In the genomic region with DNA sequence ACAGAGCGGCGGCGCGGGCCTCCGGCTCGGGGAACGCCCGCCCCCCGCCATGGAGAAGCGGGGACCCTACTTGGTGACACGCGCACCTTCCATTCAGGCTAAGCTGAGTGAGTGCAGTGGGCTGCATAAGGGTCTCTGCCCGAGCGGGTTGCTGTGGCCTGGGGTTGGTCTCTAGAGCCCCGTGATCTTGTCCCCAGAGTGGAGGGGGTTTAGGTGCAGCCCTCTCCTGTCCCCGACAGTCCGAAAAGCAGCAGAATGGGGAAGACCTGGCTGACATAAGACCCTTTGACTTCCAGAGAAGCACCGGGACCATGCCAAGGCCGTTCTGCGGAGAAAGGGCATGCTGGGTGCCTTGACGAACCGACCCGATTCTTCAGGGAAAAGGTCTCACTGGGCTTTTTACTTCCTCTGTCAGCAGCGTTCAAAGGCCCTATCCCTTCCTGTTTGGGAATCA, we compare ENCODE assay signal across 8 mouse cellular contexts. TPM values are rescaled to one million over a fixed set of nuclear protein-coding genes. Genes with fewer than 3 reads are reported as not detected.
A peak's percentile ranks its signal among the peaks of the same experiment; 100 is the strongest.
DNase-seq lines count a peak whose midpoint lies in the region; ATAC-seq lines count a peak whose summit lies in the region.

No protein-coding gene starts in this region.

- peaks cover 65% of the 10 kb centered on the region for H3K36me3 ChIP-seq in kidney, embryonic 15.5 days
- peaks cover 52% of the 10 kb centered on the region for H3K36me3 ChIP-seq in forebrain, embryonic 15.5 days
- peaks cover 49% of the 10 kb centered on the region for H3K36me3 ChIP-seq in liver, embryonic 13.5 days

- ATAC-seq in kidney, embryonic 15.5 days (replicated peaks; ENCODE audit: low FRiP score) = peak; percentile 76
- peak; percentile 85; the same call in 1 of the 2 replicates for ATAC-seq in forebrain, embryonic 15.5 days (replicated peaks)
- peak; percentile 55 for ATAC-seq in liver, embryonic 13.5 days (ENCODE audit: low read depth)

- H3K4me3 ChIP-seq in kidney, embryonic 15.5 days (replicated peaks) = peak overlapping the region; percentile 76
- peak overlapping the region; percentile 69 for H3K4me3 ChIP-seq in forebrain, embryonic 15.5 days
- peak overlapping the region; percentile 91 for H3K4me3 ChIP-seq in liver, embryonic 13.5 days (replicated peaks)

- no peak for DNase-seq in kidney, adult 8-10 months
- peak; percentile 53 for DNase-seq in R1 (ENCODE audit: low read depth, low spot score)
- no peak for DNase-seq in liver, embryonic 13.5 days
- peak; percentile 56 for DNase-seq in testis, postnatal 10 days (ENCODE audit: low spot score)
- no peak for DNase-seq in yolk sac, embryonic 10.5 days (ENCODE audit: low spot score)
- DNase-seq in left cerebral cortex, adult 18-20 months (ENCODE audit: low spot score in 2 of 2) = no peak

- no peaks in the 10 kb centered on the region for H3K27me3 ChIP-seq in kidney, embryonic 15.5 days
- no peaks in the 10 kb centered on the region for H3K27me3 ChIP-seq in forebrain, embryonic 15.5 days
- H3K27me3 ChIP-seq in liver, embryonic 13.5 days = no peaks in the 10 kb centered on the region

- WGBS in kidney, embryonic 15.5 days = under 1% methylated on average over 24 of the region's 24 CpGs
- WGBS in forebrain, embryonic 15.5 days = under 1% methylated on average over 24 of the region's 24 CpGs
- under 1% methylated on average over 23 of the region's 24 CpGs for WGBS in liver, embryonic 13.5 days (ENCODE audit: insufficient replicate concordance)

- peak overlapping the region; percentile 82 for H3K9ac ChIP-seq in kidney, embryonic 15.5 days
- peak overlapping the region; percentile 78 for H3K9ac ChIP-seq in forebrain, embryonic 15.5 days (replicated peaks)
- H3K9ac ChIP-seq in liver, embryonic 13.5 days = peak overlapping the region; percentile 94

- peak overlapping the region; percentile 82 for H3K27ac ChIP-seq in kidney, embryonic 15.5 days
- peak overlapping the region; percentile 83 for H3K27ac ChIP-seq in forebrain, embryonic 15.5 days (replicated peaks)
- peak overlapping the region; percentile 85 for H3K27ac ChIP-seq in liver, embryonic 13.5 days

- peak overlapping the region; percentile 80 for H3K4me2 ChIP-seq in kidney, embryonic 15.5 days
- H3K4me2 ChIP-seq in forebrain, embryonic 15.5 days (replicated peaks) = peak overlapping the region; percentile 70
- peak overlapping the region; percentile 95 for H3K4me2 ChIP-seq in liver, embryonic 13.5 days

- H3K9me3 ChIP-seq in kidney, embryonic 15.5 days (replicated peaks) = no peaks in the 10 kb centered on the region
- no peaks in the 10 kb centered on the region for H3K9me3 ChIP-seq in forebrain, embryonic 15.5 days
- H3K9me3 ChIP-seq in liver, embryonic 13.5 days (replicated peaks) = no peaks in the 10 kb centered on the region

- H3K4me1 ChIP-seq in kidney, embryonic 15.5 days = peaks cover 22% of the 10 kb centered on the region
- H3K4me1 ChIP-seq in forebrain, embryonic 15.5 days = peaks cover 22% of the 10 kb centered on the region
- peaks cover 40% of the 10 kb centered on the region for H3K4me1 ChIP-seq in liver, embryonic 13.5 days (replicated peaks)

RNA-seq across cellular contexts. Expression of a gene that starts 0.4 kb away (rescaled TPM):
- 18.1 and 19.0 TPM in 2 replicates for polyA plus RNA-seq in kidney, embryonic 15.5 days (2015; fragmentation: Nextera tagmentation; extraction: Ambion mirVana)
- polyA plus RNA-seq in forebrain, embryonic 15.5 days (2015; fragmentation: Nextera tagmentation; extraction: Ambion mirVana) = 24.1 and 26.2 TPM in 2 replicates
- polyA plus RNA-seq in liver, embryonic 13.5 days (2015; fragmentation: Nextera tagmentation; extraction: Ambion mirVana) = 7.6 and 8.2 TPM in 2 replicates
- 10 to 100 TPM; 17.6 to 25.6 TPM for total RNA-seq in left cerebral cortex, adult 18-20 months (2021)

RNA-seq across cellular contexts. Expression of a gene that starts 14.8 kb away (rescaled TPM):
- polyA plus RNA-seq in kidney, embryonic 15.5 days (2015; fragmentation: Nextera tagmentation; extraction: Ambion mirVana) = 51.9 and 53.3 TPM in 2 replicates
- polyA plus RNA-seq in forebrain, embryonic 15.5 days (2015; fragmentation: Nextera tagmentation; extraction: Ambion mirVana) = 62.9 and 69.3 TPM in 2 replicates
- 12.3 and 13.2 TPM in 2 replicates for polyA plus RNA-seq in liver, embryonic 13.5 days (2015; fragmentation: Nextera tagmentation; extraction: Ambion mirVana)
- 10 to 100 TPM; 66.0 to 69.4 TPM for total RNA-seq in left cerebral cortex, adult 18-20 months (2021)

RNA-seq across cellular contexts. Expression of a gene that starts 16.7 kb away (rescaled TPM):
- 673 and 729 TPM in 2 replicates for polyA plus RNA-seq in kidney, embryonic 15.5 days (2015; fragmentation: Nextera tagmentation; extraction: Ambion mirVana)
- 751 and 752 TPM in 2 replicates for polyA plus RNA-seq in forebrain, embryonic 15.5 days (2015; fragmentation: Nextera tagmentation; extraction: Ambion mirVana)
- 412 and 430 TPM in 2 replicates for polyA plus RNA-seq in liver, embryonic 13.5 days (2015; fragmentation: Nextera tagmentation; extraction: Ambion mirVana)
- 100 to 1,000 TPM; 410 to 481 TPM for total RNA-seq in left cerebral cortex, adult 18-20 months (2021)

RNA-seq across cellular contexts. Expression of a gene that starts 23.0 kb away (rescaled TPM):
- 74.5 and 85.5 TPM in 2 replicates for polyA plus RNA-seq in kidney, embryonic 15.5 days (2015; fragmentation: Nextera tagmentation; extraction: Ambion mirVana)
- polyA plus RNA-seq in forebrain, embryonic 15.5 days (2015; fragmentation: Nextera tagmentation; extraction: Ambion mirVana) = 57.7 and 60.5 TPM in 2 replicates
- 26.9 and 27.6 TPM in 2 replicates for polyA plus RNA-seq in liver, embryonic 13.5 days (2015; fragmentation: Nextera tagmentation; extraction: Ambion mirVana)
- 10 to 100 TPM; 20.9 to 23.1 TPM for total RNA-seq in left cerebral cortex, adult 18-20 months (2021)

RNA-seq across cellular contexts. Expression of a gene that starts 33.9 kb away (rescaled TPM):
- polyA plus RNA-seq in kidney, embryonic 15.5 days (2015; fragmentation: Nextera tagmentation; extraction: Ambion mirVana) = 5.6 and 6.0 TPM in 2 replicates
- polyA plus RNA-seq in forebrain, embryonic 15.5 days (2015; fragmentation: Nextera tagmentation; extraction: Ambion mirVana) = 18.8 and 19.6 TPM in 2 replicates
- polyA plus RNA-seq in liver, embryonic 13.5 days (2015; fragmentation: Nextera tagmentation; extraction: Ambion mirVana) = 0.59 and 0.77 TPM in 2 replicates
- total RNA-seq in left cerebral cortex, adult 18-20 months (2021) = 10 to 100 TPM; 17.6 to 18.5 TPM

Comparison
In these comparisons a context has a peak if more than half of its experiments do, and no peak if none do; other contexts are left out.
1. DNase-seq: peak in R1 (single experiment) and testis, postnatal 10 days (single experiment); none in kidney, adult 8-10 months (0 of 2), liver, embryonic 13.5 days (single experiment), yolk sac, embryonic 10.5 days (single experiment) and left cerebral cortex, adult 18-20 months (0 of 2).
2. Peak in every context shown above with its lines, with median percentiles within 50 percentile points of each other: ATAC-seq, H3K27ac ChIP-seq, H3K4me2 ChIP-seq, H3K4me3 ChIP-seq and H3K9ac ChIP-seq.